Mouse (Mus musculus) CD4-positive, CD25-positive, alpha-beta regulatory T cell, adult 2 months (primary cell): Measurements from ENCODE around the gene Ikbip.

Experiments
- DNase-seq: peaks from one replicate; pipeline ENCODE4 v3.0.0-alpha.2; 2012; ENCODE audit warnings: low read depth, low spot score

The Ikbip gene

DNA sequence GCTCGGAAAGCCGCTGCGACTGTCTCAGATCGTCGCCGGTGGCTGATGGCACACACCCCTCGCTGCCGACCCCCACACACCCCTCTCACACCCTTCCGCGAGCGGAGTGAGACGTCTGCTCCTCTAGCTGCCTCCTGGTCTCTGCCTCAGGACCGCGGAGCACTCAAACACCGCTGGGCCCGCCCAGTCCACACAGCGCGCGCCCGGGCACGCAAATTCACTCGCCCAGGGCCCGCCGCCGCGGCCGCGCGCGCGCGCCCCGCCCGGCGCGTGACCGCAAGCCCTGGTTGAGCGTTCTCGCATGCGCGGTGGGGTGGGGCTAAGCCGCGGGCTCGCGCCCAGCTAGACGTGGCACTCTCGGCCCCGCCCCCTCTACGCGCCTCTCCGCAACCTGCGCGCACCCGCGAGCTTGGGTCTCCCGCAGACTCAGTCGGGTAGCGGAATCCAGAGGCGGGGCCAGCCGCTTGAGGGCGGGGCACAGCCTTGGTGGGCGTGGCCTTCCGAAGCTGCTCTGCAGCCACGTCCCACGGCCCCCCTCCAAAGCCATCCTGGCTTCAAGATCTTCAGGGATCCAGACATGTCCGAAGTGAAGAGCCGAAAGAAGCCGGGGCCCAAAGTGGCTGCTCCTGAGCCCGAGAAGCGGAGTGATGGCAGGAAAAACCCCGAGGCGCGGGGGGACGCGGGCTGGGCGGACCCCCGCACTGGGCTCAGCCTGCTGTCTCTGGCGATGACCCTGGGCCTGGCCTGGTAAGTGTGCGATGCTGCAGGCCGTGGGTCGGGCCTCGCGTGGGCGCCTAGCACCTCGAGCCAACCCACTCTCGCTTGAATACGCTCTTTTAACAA is at the start of gene Ikbip, which contains the start of gene Apaf1:
Gene Ikbip (plus strand): TSS at position 391 of the 843 bp plus-strand sequence.
Gene Apaf1 (minus strand): TSS at position 221 of the 843 bp plus-strand sequence.
- DNase-seq = peak; percentile 100

DNA sequence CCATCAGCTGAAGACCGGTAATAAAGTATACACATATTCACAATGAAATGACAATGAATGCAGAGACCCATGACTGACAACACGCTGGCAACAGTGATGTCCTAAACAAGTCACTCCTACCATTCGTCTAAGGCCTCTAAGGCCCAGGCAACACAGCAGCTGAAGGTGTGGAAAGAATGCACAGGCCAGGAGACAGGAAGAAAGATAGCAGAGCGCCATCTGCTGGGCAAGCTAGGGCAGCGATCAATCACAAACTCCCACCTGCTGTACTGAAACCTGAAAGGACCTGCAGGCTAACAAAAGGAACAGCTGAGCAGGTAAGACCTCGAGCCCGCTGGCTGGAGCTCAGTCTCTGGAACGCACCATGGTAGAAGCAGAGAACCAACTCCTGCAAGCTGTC is 48.8 kb upstream of the Ikbip start:
- peak; percentile 77 for DNase-seq

DNA sequence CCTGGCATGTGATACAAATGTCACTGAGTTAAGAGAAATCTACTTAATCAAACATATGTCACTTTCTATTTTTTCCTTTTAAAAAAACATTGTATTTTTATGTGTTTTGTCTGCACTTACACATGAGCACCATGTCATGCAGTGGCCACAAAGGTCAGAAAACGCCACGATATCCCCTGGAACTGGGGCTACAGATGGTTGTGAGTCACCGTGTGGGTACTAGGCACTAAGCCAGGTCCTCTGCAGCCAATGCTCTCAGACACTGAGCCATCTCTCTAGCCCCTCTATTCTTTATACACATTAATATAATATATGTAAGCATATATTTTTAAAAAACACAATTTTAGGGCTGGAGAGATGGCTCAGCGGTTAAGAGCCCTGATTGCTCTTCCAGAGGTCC is 33.0 kb upstream of the Ikbip start:
- DNase-seq = no peak

DNA sequence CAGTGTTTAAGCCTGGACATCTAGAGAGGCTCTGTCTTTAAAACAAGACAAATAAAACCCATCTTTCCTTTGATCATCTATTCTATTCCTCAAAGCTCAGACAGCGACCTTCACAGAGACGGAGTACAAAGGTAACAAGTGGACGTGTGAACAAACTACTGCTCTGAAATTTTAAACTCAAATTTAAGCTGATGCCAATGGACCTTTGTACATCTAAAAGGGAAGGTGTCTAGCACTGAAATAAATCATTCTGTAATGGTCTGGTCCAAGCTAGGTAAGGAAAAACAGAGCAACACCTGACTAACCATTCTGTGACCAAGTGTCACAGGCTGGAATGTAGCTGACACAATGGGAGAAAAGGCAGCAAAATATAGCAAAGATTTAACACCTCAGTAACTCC is 31.6 kb upstream of the Ikbip start:
- no peak for DNase-seq

DNA sequence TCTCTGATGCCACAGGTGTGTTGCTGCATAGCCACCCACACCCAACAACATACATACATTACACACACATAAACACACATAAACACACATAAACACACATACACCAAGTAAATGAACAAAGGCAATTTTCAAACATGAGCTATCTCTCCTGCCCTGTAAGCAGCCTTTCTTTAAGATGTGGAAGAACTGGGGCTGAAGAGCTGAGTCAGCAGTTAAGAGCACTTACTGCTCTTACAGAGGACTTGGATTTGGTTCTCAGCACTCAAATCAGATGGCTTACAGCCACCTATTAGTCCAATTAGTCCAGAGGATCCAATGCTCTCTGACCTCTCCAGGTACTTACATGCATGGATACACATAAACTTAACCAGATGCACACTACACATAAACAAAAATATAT is 30.0 kb upstream of the Ikbip start:
- no peak for DNase-seq

DNA sequence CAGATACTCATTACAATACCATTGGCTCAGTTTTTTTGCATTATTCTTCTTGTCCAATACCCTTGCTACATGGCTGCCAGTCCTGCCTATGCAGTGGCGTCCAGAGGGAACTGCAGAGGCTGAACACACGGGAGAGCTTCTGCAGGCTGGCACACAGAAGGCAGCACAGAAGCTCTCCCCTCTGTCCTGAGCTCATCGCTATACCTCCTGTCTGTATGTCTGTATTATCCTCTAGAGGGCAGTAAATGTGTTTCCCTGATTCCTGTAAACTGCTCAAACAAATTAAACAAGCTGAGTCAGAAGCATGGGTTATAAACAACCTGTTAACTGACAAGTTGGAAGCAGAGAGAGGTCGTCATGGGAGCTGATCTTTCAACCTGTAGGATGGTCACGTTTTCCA is 22.0 kb upstream of the Ikbip start:
- peak; percentile 42 for DNase-seq

DNA sequence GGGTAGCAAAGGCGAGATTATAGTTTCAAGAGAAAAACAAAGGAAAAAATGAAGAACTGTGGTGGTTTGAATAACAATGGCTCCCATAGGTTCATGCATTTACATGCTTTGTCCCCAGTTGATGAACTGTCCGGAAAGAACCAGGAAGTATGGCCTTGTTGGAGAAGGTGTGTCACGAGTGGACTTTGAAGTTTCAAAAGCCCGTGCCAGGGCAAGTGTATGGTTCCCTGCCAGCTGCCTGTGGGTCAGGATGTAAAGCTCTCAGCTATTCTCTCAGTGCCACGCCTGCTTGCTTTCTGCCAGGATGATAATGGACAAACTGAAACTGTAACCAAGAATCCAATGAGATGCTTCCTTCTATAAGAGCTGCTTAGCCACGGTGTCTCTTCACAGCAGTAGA is 20.4 kb upstream of the Ikbip start:
- no peak for DNase-seq

DNA sequence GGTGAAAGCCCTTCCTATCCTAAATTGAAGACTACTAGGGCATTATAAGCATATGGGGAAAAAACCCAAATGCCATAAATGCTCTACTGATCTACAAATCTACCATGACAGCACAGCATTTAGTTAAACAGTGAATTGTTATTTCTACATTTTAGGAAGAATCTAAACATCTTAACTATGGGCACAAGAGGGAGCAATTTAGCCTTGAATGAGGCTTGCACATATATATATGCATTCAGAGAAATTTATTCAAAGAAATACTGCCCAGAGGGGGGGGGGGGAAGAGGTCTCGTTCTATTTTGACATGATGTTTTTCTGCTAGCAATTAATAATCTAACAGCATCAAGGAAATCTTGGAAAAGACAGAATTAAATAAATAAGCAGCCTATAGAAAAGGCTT is 11.0 kb upstream of the Ikbip start:
- peak; percentile 72 for DNase-seq

DNA sequence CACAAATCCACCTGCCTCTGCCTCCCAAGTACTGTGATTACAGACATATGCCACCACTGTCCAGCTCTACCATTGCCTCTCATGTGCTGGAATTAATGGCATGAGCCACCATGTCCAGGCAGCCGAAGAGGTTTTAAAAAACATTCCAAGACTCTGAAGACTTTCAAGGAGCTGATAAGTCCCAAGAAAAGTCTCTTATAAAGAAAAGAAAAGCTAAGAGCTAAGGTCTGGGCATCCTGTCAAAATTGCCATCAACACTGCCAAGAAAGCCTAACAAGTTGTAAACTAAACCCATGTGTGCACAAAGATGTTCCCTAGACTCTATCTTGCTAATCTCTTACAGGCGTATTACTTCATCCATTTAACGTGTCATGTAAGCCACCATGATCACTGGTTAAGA is 9.4 kb upstream of the Ikbip start:
- DNase-seq = no peak

DNA sequence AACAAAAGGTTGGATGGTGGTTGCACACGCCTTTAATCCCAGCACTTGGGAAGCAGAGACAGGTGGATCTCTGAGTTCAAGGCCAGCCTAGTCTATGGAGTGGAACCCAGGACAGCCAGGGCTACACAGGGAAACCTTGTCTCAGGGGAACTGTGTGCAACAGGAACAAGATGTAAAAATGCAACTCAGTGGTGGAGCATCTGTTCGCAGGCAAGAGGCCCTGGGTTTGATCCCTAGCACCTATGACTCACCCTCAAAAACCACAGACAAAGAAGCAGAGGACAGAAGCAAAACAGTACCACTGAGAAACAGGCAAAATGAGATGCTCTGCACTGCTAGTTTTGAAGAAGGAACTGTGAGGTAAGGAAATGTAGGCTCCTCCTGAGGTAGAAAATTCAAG is 6.1 kb upstream of the Ikbip start:
- no peak for DNase-seq

DNA sequence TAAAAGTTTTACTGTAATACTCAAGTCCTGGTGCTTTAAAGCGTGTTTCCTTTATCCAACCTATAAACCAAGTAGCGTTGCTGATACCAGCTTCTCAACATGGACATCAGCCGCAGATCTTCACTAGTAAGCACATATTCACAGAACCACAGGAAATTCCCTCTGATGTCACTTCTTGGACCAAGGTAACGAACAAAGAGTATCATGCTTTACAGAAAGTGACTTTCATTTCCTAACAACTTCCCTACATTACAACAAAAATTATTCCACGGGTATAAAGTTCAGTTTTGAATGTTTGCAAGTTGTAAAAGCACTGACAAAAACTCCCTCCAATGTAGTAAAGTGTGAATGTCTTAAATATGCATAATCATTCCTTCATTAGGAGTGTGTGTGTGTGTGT is 2.2 kb upstream of the Ikbip start:
- peak; percentile 22 for DNase-seq

DNA sequence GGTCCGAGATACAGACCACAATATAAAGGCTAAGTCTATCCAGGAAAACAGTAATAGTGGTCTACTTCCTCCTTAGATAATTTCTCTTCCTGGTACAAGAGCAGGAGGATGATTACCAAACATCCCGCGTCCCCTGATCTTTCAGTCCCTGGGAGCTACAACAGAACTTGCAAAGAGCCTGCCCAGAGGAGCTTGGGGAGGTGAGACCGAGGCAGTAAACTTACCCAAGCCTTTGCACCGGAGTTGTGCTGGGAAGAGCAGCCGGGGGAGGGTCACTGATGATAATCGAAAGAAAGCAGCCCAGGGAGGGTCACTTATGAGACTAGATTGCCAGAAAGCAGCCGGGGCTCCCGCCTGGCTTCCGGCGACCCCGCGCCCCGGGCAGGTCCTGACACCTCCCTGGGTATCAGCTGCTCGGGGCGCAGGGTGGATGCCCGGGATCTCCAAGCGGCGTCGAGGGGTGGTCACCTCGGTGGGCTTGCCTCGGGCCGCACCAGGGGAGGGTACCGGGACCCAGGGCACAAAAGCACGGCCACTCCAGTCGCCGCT is 707 bp upstream of the Ikbip start:
- DNase-seq = no peak

DNA sequence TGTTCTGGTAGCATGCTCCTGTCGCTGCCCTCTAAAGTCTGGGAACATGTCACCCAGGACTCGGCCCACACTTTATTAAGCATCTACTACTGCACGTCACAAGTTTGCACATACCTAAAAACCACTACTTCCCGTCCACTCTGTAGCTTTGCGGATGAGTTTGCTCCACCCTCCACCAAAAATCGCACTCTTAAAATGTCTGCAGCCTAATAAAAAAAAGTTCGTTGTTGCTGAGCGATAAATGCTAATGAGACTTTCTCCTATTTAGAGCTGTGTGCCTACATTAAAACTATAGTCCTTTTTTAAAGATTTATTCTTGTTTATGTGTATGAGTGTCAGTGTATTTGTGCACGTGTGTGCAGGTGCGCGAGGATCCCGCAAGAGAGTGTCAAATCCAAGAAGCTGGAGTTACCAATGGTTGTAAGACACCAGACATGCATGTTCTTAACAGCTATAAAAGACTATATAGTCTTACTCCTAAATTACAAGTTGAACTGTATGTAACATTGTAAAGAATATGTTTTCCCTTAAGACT is 720 bp downstream of the Ikbip start:
- DNase-seq = no peak

DNA sequence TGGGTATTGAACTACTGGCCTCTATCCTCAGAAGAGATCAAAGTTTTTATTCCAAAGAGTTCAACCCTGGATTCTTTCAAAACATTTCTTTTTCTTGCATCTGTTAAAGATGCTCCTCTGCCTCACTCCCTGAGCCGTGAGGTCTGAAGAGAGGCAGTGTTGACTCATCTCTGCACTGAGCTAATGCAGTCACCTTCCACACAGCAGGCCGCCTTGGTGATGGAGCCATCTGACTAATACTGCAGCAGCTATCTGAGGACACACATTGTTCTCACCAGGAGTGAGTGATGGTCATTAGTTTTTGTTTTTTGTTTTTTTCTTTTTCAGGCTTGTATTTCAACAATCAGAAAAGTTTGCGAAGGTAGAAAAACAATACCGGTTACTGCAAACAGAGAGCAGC is 10.1 kb downstream of the Ikbip start:
- DNase-seq = no peak

DNA sequence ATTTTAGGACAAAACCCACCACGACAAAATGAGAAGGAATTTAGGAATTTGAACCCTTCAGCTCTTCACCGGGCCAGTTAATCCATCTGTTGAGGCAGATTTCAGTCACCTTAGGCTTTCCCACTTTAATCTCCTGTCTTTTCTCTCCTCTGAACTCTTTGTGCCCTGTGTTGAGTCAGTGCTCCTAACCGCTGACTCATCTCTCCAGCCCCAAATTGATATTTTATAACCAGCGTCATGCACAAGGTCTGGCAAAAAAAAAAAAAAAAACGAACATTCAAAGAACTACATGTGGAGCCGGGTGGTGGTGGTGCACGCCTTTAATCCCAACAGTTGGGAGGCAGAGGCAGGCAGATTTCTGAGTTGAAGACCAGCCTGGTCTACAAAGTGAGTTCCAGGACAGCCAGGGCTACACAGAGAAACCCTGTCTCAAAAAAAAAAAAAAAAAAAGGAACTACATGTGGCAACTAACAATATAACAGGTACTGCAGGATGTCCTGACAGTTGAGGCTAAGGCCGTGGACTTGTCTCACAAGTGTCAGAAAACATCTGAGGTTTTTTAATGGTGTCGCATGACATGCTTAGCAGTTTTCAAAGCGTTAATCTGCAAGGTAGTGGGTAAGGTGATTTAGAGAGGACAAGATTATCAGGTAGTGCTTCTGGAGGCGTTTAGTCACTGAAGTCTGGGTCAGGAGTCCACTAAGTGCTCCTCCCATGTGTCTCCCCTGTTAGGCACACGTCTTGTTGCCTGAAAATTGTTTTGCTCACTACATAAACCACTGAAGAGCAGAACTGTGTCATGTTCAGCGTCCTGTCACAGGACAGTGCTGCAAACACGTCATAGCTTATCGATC is 11.7 kb downstream of the Ikbip start:
- DNase-seq = no peak

DNA sequence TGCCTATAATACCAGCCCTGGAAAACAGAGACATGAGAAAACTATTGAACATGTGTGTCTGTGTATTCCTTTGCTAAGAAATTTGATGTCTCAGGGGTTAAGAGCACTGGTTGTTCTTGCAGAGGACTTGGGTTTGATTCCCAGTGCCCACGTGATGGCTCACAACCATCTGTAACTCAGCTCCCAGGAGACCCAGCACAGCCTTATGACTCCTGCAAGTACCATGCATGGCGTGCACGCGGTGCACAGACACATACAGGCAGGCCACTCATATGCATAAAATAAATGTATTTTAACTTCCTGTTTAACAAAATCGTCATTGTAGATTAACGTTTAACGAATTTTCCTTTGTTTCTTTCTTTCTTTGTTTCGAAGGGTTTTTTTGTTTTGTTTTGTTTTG is 15.3 kb downstream of the Ikbip start:
- no peak for DNase-seq

DNA sequence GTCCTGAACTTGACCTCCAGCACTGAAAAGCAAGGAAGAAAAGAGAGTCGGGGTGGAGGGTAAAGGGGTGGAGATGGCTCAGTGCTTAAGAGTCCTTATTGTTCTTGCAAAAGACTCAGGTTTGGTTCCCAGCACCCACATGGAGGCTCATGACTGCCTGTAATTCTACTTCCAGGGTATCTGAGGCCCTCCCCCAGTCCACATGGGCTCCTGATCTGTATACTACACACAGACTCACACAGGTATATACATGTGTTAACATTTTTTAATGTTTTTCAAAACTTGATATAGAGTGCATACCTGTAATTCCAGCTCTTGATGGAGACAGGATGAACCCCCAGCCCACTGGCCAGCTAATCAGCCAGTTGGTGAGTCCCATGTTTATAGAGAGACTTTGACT is 17.4 kb downstream of the Ikbip start:
- DNase-seq = no peak

DNA sequence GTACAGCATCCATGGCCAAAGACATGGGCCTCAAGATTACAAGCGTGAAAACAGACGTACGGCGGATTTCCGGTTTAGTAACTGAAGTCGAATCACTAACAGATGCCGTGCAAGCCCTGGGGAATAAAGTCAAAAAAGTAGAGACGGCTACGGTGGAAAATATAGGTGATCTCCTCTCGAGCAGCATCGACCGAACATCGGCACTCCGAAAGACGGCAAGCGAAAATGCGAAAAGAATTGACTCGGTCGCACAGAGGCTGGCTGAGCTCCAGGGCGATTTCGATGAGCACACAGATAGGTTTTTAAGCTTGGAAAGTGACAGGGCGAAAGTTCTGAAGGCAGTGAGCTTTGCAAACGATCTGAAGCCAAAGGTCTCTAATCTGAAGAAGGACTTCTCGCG is 19.2 kb downstream of the Ikbip start:
- DNase-seq = no peak

DNA sequence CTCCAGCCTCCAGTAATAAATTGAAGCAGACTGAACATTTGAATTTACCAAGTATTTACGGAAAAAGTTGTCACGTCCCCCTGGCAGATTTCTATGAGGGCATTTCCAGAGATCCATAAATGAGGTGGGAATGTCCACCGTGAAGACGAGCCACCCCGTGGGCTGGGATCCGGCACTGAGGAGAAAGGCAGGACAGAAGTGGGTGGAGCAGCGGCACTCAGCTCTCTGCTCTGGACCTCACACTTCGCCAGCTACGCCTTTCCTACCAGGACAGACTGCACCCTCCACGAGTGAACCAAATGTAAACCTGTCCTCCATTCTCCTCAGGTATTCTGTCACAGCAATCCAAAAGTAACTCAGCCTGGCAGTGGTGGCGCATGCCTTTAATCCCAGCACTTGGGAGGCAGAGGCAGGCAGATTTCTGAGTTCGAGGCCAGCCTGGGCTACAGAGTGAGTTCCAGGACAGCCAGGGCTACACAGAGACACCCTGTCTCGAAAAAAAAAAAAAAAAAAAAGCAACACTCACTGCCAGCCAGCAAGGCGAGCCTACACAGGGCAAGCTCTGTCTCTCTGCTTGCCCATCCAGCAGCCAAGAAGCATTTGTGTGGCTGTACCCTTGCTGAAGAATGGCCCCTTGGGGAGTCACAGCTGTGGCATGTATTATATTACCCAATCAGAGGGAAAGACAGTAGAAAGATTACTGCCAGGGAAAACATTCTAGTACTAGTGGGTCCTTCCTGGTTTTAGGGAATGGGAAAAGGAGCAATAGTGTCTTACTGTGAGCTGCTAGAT is 20.3 kb downstream of the Ikbip start:
- DNase-seq = no peak

DNA sequence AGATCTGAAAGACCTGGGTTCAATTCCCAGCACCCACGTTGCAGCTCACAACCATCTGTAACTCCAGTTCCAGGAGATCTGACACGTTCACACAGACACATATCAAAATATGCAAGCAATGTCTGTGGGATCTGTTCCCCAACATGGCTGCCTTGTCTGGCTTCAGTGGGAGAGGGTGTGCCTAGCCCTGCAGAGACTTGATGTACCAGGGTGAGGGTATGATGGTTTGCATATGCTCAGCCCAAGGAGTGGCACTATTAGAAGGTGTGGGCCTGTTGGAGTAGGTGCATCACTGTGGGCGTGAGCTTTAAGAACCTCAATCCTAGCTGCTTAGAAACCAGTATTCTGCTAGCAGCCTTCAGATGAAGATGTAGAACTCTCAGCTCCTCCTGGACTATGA is 23.2 kb downstream of the Ikbip start:
- no peak for DNase-seq

DNA sequence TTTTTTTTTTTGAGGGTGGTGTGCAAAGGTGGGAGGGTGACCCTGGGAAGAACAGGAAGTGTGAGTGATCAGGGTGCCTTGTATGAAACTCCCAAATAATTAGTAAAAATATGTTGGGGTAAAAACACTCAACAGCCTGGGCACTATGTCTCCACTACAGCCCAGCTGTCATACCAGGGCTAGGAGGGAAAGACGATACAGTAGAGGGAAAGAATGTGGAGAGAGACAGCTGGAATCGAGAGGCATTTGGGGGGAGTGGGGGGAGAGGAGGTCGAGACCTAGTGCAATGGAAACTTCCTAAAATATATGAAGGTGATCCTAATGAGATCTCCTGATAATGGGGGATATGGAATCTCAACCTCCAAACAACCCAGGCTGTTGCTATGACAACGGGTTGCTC is 27.1 kb downstream of the Ikbip start:
- DNase-seq = no peak
